Mouse (Mus musculus): ENCODE data around the gene Itpkb.

DNA sequence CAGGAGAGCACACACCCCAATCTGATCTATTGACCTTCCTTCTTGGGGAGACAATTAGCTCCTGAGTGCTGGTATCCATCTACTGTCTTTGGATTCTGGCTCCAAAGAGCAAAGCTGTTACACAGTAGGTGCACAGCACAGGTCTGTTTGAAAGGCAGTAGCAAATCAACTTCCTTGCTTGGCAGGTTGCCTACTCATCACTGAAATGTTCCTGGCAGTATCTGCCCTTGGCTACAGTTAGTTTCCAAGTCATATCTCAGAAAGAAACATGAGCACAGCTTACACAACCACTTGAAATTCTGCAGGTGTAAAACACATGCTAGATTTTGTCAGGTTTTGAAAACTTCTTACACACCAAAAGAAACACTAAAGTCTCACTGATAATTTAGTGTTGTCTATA is 143.3 kb downstream of the Itpkb start:
- TF ChIP-seq CTCF (IDR thresholded peaks at IDR 0.05; ENCODE audit: low read depth) (no peak), EP300 (IDR thresholded peaks at IDR 0.05; ENCODE audit: low read depth) (no peak)
